Mouse (Mus musculus): Measurements from ENCODE around the gene Swap70. TPM values are rescaled to one million over a fixed set of nuclear protein-coding genes. Genes with fewer than 3 reads are reported as not detected.

Swap70 gene
- total RNA-seq, 2 experiments from 2014 or later = 9.4 to 10.8 TPM

- DNase-seq (ENCODE audit: low spot score in 2 of 2) = no peak
- Histone ChIP-seq H3K4me3 (no peak overlapping the region), H3K27ac (no peak overlapping the region)
- TF ChIP-seq CTCF (conservative IDR thresholded peaks at IDR 0.05) = no peak
These were observed 64.3 kb downstream of the Swap70 start for GRCm38 (mm10) chr7:110285849-110286151.

- no peak for TF ChIP-seq CTCF (conservative IDR thresholded peaks at IDR 0.05)
- DNase-seq (ENCODE audit: low spot score in 2 of 2) = no peak
- Histone ChIP-seq H3K27ac (no peak overlapping the region), H3K4me3 (no peak overlapping the region)
These were observed 64.8 kb downstream of the Swap70 start for GRCm38 (mm10) chr7:110286198-110286732.

- DNase-seq (ENCODE audit: low spot score in 2 of 2) = peak; percentile 59 to 88
- peak; percentile 97 for TF ChIP-seq CTCF (conservative IDR thresholded peaks at IDR 0.05)
- Histone ChIP-seq H3K4me3 (no peak overlapping the region), H3K27ac (no peak overlapping the region)
These were observed 65.4 kb downstream of the Swap70 start for GRCm38 (mm10) chr7:110286838-110287475.

- H3K27ac ChIP-seq = no peak overlapping the region
- H3K4me3 ChIP-seq = no peak overlapping the region
- no peak for TF ChIP-seq CTCF (conservative IDR thresholded peaks at IDR 0.05)
- DNase-seq (ENCODE audit: low spot score in 2 of 2) = no peak
These were observed 66.1 kb downstream of the Swap70 start for GRCm38 (mm10) chr7:110287476-110288071.

GRCm38 (mm10) chr7:110288191-110288604, 66.7 kb downstream of the Swap70 start:
- H3K27ac ChIP-seq = no peak overlapping the region

GRCm38 (mm10) chr7:110288731-110289191, 67.2 kb downstream of the Swap70 start:
- DNase-seq (ENCODE audit: low spot score in 2 of 2) = no peak
- H3K4me3 ChIP-seq = no peak overlapping the region
- no peak for TF ChIP-seq CTCF (conservative IDR thresholded peaks at IDR 0.05)
- H3K27ac ChIP-seq = no peak overlapping the region

More at GRCm38 (mm10) chr7:110288191-110288604, 66.7 kb downstream of the Swap70 start:
- DNase-seq (ENCODE audit: low spot score in 2 of 2) = no peak
- no peak for TF ChIP-seq CTCF (conservative IDR thresholded peaks at IDR 0.05)
- H3K4me3 ChIP-seq = no peak overlapping the region

- no peak overlapping the region for H3K27ac ChIP-seq
These were observed 68.1 kb downstream of the Swap70 start for GRCm38 (mm10) chr7:110289647-110290046.

GRCm38 (mm10) chr7:110296889-110297603, 75.5 kb downstream of the Swap70 start:
- no peak overlapping the region for H3K4me3 ChIP-seq
- peak overlapping the region; percentile 11; the same call in 1 of the 2 replicates for H3K27ac ChIP-seq
- no peak for TF ChIP-seq CTCF (conservative IDR thresholded peaks at IDR 0.05)
- no peak for DNase-seq (ENCODE audit: low spot score in 2 of 2)

More at GRCm38 (mm10) chr7:110289647-110290046, 68.1 kb downstream of the Swap70 start:
- no peak overlapping the region for H3K4me3 ChIP-seq
- TF ChIP-seq CTCF (conservative IDR thresholded peaks at IDR 0.05) = no peak
- DNase-seq (ENCODE audit: low spot score in 2 of 2) = no peak

- H3K4me3 ChIP-seq = no peak overlapping the region
- no peak for TF ChIP-seq CTCF (conservative IDR thresholded peaks at IDR 0.05)
- H3K27ac ChIP-seq = peak overlapping the region; percentile 11; the same call in 1 of the 2 replicates
- DNase-seq (ENCODE audit: low spot score in 2 of 2) = no peak
These were observed 76.1 kb downstream of the Swap70 start for GRCm38 (mm10) chr7:110297611-110298010.

- no peak overlapping the region for H3K27ac ChIP-seq
- H3K4me3 ChIP-seq = no peak overlapping the region
- DNase-seq (ENCODE audit: low spot score in 2 of 2) = no peak
- TF ChIP-seq CTCF (conservative IDR thresholded peaks at IDR 0.05) = no peak
These were observed 76.6 kb downstream of the Swap70 start for GRCm38 (mm10) chr7:110298090-110298489.

GRCm38 (mm10) chr7:110298739-110299410, 77.4 kb downstream of the Swap70 start:
- no peak for DNase-seq (ENCODE audit: low spot score in 2 of 2)
- Histone ChIP-seq H3K27ac (no peak overlapping the region), H3K4me3 (no peak overlapping the region)
- TF ChIP-seq CTCF (conservative IDR thresholded peaks at IDR 0.05) = no peak

- Histone ChIP-seq H3K4me3 (no peak overlapping the region), H3K27ac (no peak overlapping the region)
- TF ChIP-seq CTCF (conservative IDR thresholded peaks at IDR 0.05) = no peak
- no peak for DNase-seq (ENCODE audit: low spot score in 2 of 2)
These were observed 81.4 kb downstream of the Swap70 start for GRCm38 (mm10) chr7:110302886-110303285.

GRCm38 (mm10) chr7:110305486-110305885, 84.0 kb downstream of the Swap70 start:
- H3K27ac ChIP-seq = no peak overlapping the region
- H3K4me3 ChIP-seq = no peak overlapping the region
- no peak for DNase-seq (ENCODE audit: low spot score in 2 of 2)
- TF ChIP-seq CTCF (conservative IDR thresholded peaks at IDR 0.05) = no peak
